Mouse (Mus musculus): ENCODE data around the gene Cish. TPM values are rescaled to one million over a fixed set of nuclear protein-coding genes. Genes with fewer than 3 reads are reported as not detected.
"Not testable (repeated sequence)": the region's sequence is repeated elsewhere in the genome, so short reads cannot be mapped to it uniquely, and the experiment has no call there.

The Cish gene
- polyA plus RNA-seq, 1 experiment from 2014 or later, result 13.7 TPM

GRCm38 (mm10) chr9:107301554-107302331 is 5.9 kb downstream of the Cish start:
- H3K27ac ChIP-seq (replicated peaks), result no peak overlapping the region
- no peak overlapping the region for H3K4me3 ChIP-seq
- no peak for ATAC-seq (ENCODE audit: low FRiP score, low read depth)
- peaks cover 21% of the 10 kb centered on the region for H3K4me1 ChIP-seq (replicated peaks)
- H3K9me3 ChIP-seq, result no peaks in the 10 kb centered on the region
- WGBS, result 87% methylated on average over 17 of the region's 17 CpGs
- no peaks in the 10 kb centered on the region for H3K27me3 ChIP-seq
- H3K9ac ChIP-seq, result no peak overlapping the region
- H3K4me2 ChIP-seq, result no peak overlapping the region
- H3K36me3 ChIP-seq, result peaks cover 3% of the 10 kb centered on the region; the same call in 1 of the 2 replicates

GRCm38 (mm10) chr9:107302592-107302991 is 6.8 kb downstream of the Cish start:
- Histone ChIP-seq H3K27me3 (no peaks in the 10 kb centered on the region), H3K4me1 (replicated peaks) (peaks cover 13% of the 10 kb centered on the region), H3K9me3 (no peaks in the 10 kb centered on the region), H3K9ac (no peak overlapping the region), H3K4me3 (no peak overlapping the region), H3K4me2 (no peak overlapping the region), H3K27ac (replicated peaks) (no peak overlapping the region), H3K36me3 (peaks cover 3% of the 10 kb centered on the region; the same call in 1 of the 2 replicates)
- ATAC-seq (ENCODE audit: low FRiP score, low read depth), result no peak
- 83% methylated on average over 7 of the region's 7 CpGs for WGBS

- Histone ChIP-seq H3K36me3 (peaks cover 3% of the 10 kb centered on the region; the same call in 1 of the 2 replicates), H3K27me3 (no peaks in the 10 kb centered on the region), H3K4me3 (no peak overlapping the region), H3K9me3 (no peaks in the 10 kb centered on the region), H3K4me1 (replicated peaks) (peaks cover 6% of the 10 kb centered on the region), H3K9ac (no peak overlapping the region), H3K27ac (replicated peaks) (no peak overlapping the region), H3K4me2 (no peak overlapping the region)
- ATAC-seq (ENCODE audit: low FRiP score, low read depth), result no peak
- 83% methylated on average over 9 of the region's 9 CpGs for WGBS
Observed at GRCm38 (mm10) chr9:107303121-107303820, 7.4 kb downstream of the Cish start.

- Histone ChIP-seq H3K4me1 (replicated peaks) (0 out of 2 replicates have a peak, but pooled peaks cover under 1% of the 10 kb centered on the region), H3K36me3 (peaks cover 3% of the 10 kb centered on the region; the same call in 1 of the 2 replicates), H3K27me3 (no peaks in the 10 kb centered on the region), H3K4me2 (no peak overlapping the region), H3K4me3 (no peak overlapping the region), H3K9me3 (no peaks in the 10 kb centered on the region), H3K27ac (replicated peaks) (no peak overlapping the region), H3K9ac (no peak overlapping the region)
- ATAC-seq (ENCODE audit: low FRiP score, low read depth), result no peak
- 72% methylated on average over 5 of the region's 5 CpGs for WGBS
Observed at GRCm38 (mm10) chr9:107303900-107304299, 8.1 kb downstream of the Cish start.

- Histone ChIP-seq H3K27ac (replicated peaks) (no peak overlapping the region), H3K4me2 (no peak overlapping the region), H3K36me3 (peaks cover 3% of the 10 kb centered on the region; the same call in 1 of the 2 replicates), H3K4me3 (no peak overlapping the region), H3K9me3 (no peaks in the 10 kb centered on the region), H3K27me3 (no peaks in the 10 kb centered on the region), H3K4me1 (replicated peaks) (no peaks in the 10 kb centered on the region), H3K9ac (no peak overlapping the region)
- 100% methylated on average over 3 of the region's 3 CpGs for WGBS
- ATAC-seq (ENCODE audit: low FRiP score, low read depth), result no peak
Observed at GRCm38 (mm10) chr9:107304383-107304782, 8.6 kb downstream of the Cish start.

- Histone ChIP-seq H3K4me3 (no peak overlapping the region), H3K4me2 (no peak overlapping the region), H3K27me3 (no peaks in the 10 kb centered on the region), H3K9me3 (no peaks in the 10 kb centered on the region), H3K4me1 (replicated peaks) (no peaks in the 10 kb centered on the region), H3K27ac (replicated peaks) (no peak overlapping the region), H3K36me3 (peaks cover 3% of the 10 kb centered on the region; the same call in 1 of the 2 replicates), H3K9ac (no peak overlapping the region)
- no peak for ATAC-seq (ENCODE audit: low FRiP score, low read depth)
- 88% methylated on average over 4 of the region's 4 CpGs for WGBS
Observed at GRCm38 (mm10) chr9:107305012-107305411, 9.2 kb downstream of the Cish start.

GRCm38 (mm10) chr9:107305601-107306542 is 10.0 kb downstream of the Cish start:
- H3K4me3 ChIP-seq, result no peak overlapping the region
- no peak overlapping the region for H3K9ac ChIP-seq
- H3K9me3 ChIP-seq, result no peaks in the 10 kb centered on the region
- ATAC-seq (ENCODE audit: low FRiP score, low read depth), result no peak
- 68% methylated on average over 13 of the region's 13 CpGs for whole genome bisulfite sequencing
- no peaks in the 10 kb centered on the region for H3K27me3 ChIP-seq
- H3K27ac ChIP-seq (replicated peaks), result no peak overlapping the region
- H3K36me3 ChIP-seq, result peaks cover 2% of the 10 kb centered on the region; the same call in 1 of the 2 replicates
- no peaks in the 10 kb centered on the region for H3K4me1 ChIP-seq (replicated peaks)
- H3K4me2 ChIP-seq, result no peak overlapping the region

GRCm38 (mm10) chr9:107306673-107307072 is 10.8 kb downstream of the Cish start:
- H3K36me3 ChIP-seq; ATAC-seq (ENCODE audit: low FRiP score, low read depth); H3K9ac ChIP-seq; H3K4me3 ChIP-seq; H3K4me2 ChIP-seq; H3K27ac ChIP-seq (replicated peaks); H3K9me3 ChIP-seq; H3K27me3 ChIP-seq; H3K4me1 ChIP-seq (replicated peaks): not testable (repeated sequence)
- 96% methylated on average over 1 of the region's 1 CpGs for WGBS

GRCm38 (mm10) chr9:107307099-107307872 is 11.5 kb downstream of the Cish start:
- 89% methylated on average over 11 of the region's 11 CpGs for WGBS
- no peaks in the 10 kb centered on the region for H3K36me3 ChIP-seq
- H3K9ac ChIP-seq, result no peak overlapping the region
- no peaks in the 10 kb centered on the region for H3K4me1 ChIP-seq (replicated peaks)
- H3K27me3 ChIP-seq, result no peaks in the 10 kb centered on the region
- H3K9me3 ChIP-seq, result no peaks in the 10 kb centered on the region
- no peak for ATAC-seq (ENCODE audit: low FRiP score, low read depth)
- H3K4me2 ChIP-seq, result no peak overlapping the region
- no peak overlapping the region for H3K27ac ChIP-seq (replicated peaks)
- no peak overlapping the region for H3K4me3 ChIP-seq

GRCm38 (mm10) chr9:107307886-107308285 is 12.1 kb downstream of the Cish start:
- Histone ChIP-seq H3K4me1 (replicated peaks) (no peaks in the 10 kb centered on the region), H3K9ac (no peak overlapping the region), H3K27me3 (no peaks in the 10 kb centered on the region), H3K9me3 (no peaks in the 10 kb centered on the region), H3K27ac (replicated peaks) (no peak overlapping the region), H3K4me3 (no peak overlapping the region), H3K36me3 (no peaks in the 10 kb centered on the region), H3K4me2 (no peak overlapping the region)
- 59% methylated on average over 12 of the region's 12 CpGs for WGBS
- no peak for ATAC-seq (ENCODE audit: low FRiP score, low read depth)

- Histone ChIP-seq H3K4me3 (no peak overlapping the region), H3K4me2 (no peak overlapping the region), H3K9me3 (no peaks in the 10 kb centered on the region), H3K27me3 (no peaks in the 10 kb centered on the region), H3K36me3 (no peaks in the 10 kb centered on the region), H3K4me1 (replicated peaks) (no peaks in the 10 kb centered on the region), H3K27ac (replicated peaks) (no peak overlapping the region), H3K9ac (no peak overlapping the region)
- no peak for ATAC-seq (ENCODE audit: low FRiP score, low read depth)
- WGBS, result 89% methylated on average over 9 of the region's 9 CpGs
Observed at GRCm38 (mm10) chr9:107308346-107309000, 12.6 kb downstream of the Cish start.
